Mouse (Mus musculus) CH12.LX (cell line): ENCODE measurements around the gene Cstb.

ENCODE experiments used
- CHD1 ChIP-seq: IDR thresholded peaks from 2 replicates; pipeline ENCODE4 v1.6.1; 2012; ENCODE audit warnings: low read depth, low read length, improper control_type of control experiment, inconsistent platforms
- POLR2A ChIP-seq: IDR thresholded peaks from 2 replicates; pipeline ENCODE4 v1.6.1; 2011; ENCODE audit warnings: low read depth, mild to moderate bottlenecking, improper control_type of control experiment, low read length

DNA sequence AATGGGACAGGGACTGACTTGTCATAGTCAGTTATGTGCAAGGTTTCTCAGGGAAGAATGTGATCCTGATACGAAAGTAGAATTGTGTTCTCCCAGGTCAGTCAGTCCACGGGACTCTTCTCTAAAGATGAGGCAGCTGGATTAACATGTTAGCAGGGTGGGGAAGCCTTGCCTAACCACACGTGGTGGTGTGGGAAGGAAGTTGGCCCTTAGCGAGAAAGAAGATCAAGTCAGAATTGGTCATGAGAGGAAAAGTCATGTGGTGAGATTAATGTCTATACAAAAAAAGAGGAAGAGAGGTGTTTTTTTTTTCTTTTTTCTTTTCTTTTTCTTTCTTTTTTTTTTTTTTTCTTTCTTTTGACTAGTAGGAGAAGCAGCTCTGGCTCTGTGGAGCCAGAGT, 51.4 kb downstream of the Cstb start:
- no peak for TF ChIP-seq POLR2A
- no peak for TF ChIP-seq CHD1
